Mouse (Mus musculus): ENCODE results near the gene Ston2. TPM values are rescaled to one million over a fixed set of nuclear protein-coding genes. Genes with fewer than 3 reads are reported as not detected.

Gene Ston2
- total and polyA plus RNA-seq, 2 experiments from 2014 or later, result 7.7 to 8.8 TPM

GRCm38 (mm10) chr12:91815990-91816389 lies 27.8 kb upstream of the Ston2 start:
- Histone ChIP-seq H3K9ac (no peak overlapping the region), H3K4me2 (ENCODE audit: low read depth) (no peak overlapping the region), H3K4me1 (ENCODE audit: insufficient read depth) (no peaks in the 10 kb centered on the region), H3K36me3 (ENCODE audit: insufficient read depth) (peaks cover 74% of the 10 kb centered on the region), H3K27ac (ENCODE audit: low read depth, low read length) (no peak overlapping the region), H3K9me3 (ENCODE audit: low read length) (no peaks in the 10 kb centered on the region), H3K4me3 (ENCODE audit: low read depth, low read length) (no peak overlapping the region), H3K27me3 (ENCODE audit: insufficient read depth, low read length) (no peaks in the 10 kb centered on the region)
- peak; percentile 75 for TF ChIP-seq CTCF (IDR thresholded peaks at IDR 0.05; ENCODE audit: low read depth)
- DNase-seq, result peak; percentile 79
- ATAC-seq, result peak; percentile 85
- 22% methylated on average over 10 of the region's 10 CpGs for WGBS

DNA sequence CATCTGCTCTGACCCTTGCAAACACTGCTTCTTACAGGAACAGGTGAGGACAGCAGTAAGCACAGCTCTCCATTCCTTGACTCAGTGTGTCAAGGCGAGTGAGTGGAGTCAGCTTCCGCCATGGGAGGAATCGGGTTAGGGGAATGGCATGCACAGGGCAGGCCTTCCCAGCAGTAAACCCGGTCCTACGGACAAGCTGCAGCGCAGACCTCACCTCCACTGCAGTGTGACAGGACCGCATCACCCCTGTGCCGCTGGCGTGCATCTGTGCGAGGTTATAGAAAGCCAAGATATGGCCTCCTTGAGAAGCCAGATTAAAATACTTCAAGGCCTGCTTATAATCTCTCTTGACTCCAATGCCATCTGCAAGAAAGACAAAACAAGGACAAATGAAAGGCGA lies 27.4 kb upstream of the Ston2 start:
- Histone ChIP-seq H3K4me3 (ENCODE audit: low read depth, low read length) (no peak overlapping the region), H3K9me3 (ENCODE audit: low read length) (no peaks in the 10 kb centered on the region), H3K36me3 (ENCODE audit: insufficient read depth) (peaks cover 74% of the 10 kb centered on the region), H3K27me3 (ENCODE audit: insufficient read depth, low read length) (no peaks in the 10 kb centered on the region), H3K27ac (ENCODE audit: low read depth, low read length) (no peak overlapping the region), H3K4me1 (ENCODE audit: insufficient read depth) (no peaks in the 10 kb centered on the region), H3K9ac (no peak overlapping the region), H3K4me2 (ENCODE audit: low read depth) (no peak overlapping the region)
- no peak for TF ChIP-seq CTCF (IDR thresholded peaks at IDR 0.05; ENCODE audit: low read depth)
- ATAC-seq (no peak), DNase-seq (no peak)
- WGBS, result 96% methylated on average over 11 of the region's 11 CpGs

GRCm38 (mm10) chr12:91808911-91809310 lies 20.7 kb upstream of the Ston2 start:
- Histone ChIP-seq H3K4me2 (ENCODE audit: low read depth) (no peak overlapping the region), H3K36me3 (ENCODE audit: insufficient read depth) (peaks cover 60% of the 10 kb centered on the region), H3K27me3 (ENCODE audit: insufficient read depth, low read length) (no peaks in the 10 kb centered on the region), H3K4me3 (ENCODE audit: low read depth, low read length) (no peak overlapping the region), H3K27ac (ENCODE audit: low read depth, low read length) (no peak overlapping the region), H3K4me1 (ENCODE audit: insufficient read depth) (no peaks in the 10 kb centered on the region), H3K9me3 (ENCODE audit: low read length) (no peaks in the 10 kb centered on the region), H3K9ac (no peak overlapping the region)
- ATAC-seq (no peak), DNase-seq (no peak)
- WGBS, result 93% methylated on average over 8 of the region's 8 CpGs
- TF ChIP-seq CTCF (IDR thresholded peaks at IDR 0.05; ENCODE audit: low read depth), result no peak

- Histone ChIP-seq H3K4me2 (ENCODE audit: low read depth) (no peak overlapping the region), H3K9me3 (ENCODE audit: low read length) (no peaks in the 10 kb centered on the region), H3K4me3 (ENCODE audit: low read depth, low read length) (no peak overlapping the region), H3K27ac (ENCODE audit: low read depth, low read length) (no peak overlapping the region), H3K9ac (no peak overlapping the region), H3K4me1 (ENCODE audit: insufficient read depth) (no peaks in the 10 kb centered on the region), H3K27me3 (ENCODE audit: insufficient read depth, low read length) (no peaks in the 10 kb centered on the region), H3K36me3 (ENCODE audit: insufficient read depth) (peaks cover 50% of the 10 kb centered on the region)
- DNase-seq (no peak), ATAC-seq (no peak)
- WGBS, result 79% methylated on average over 6 of the region's 6 CpGs
- TF ChIP-seq CTCF (IDR thresholded peaks at IDR 0.05; ENCODE audit: low read depth), result no peak
These were observed 19.6 kb upstream of the Ston2 start for GRCm38 (mm10) chr12:91807761-91808160.

- H3K27me3 ChIP-seq (ENCODE audit: insufficient read depth, low read length), result no peaks in the 10 kb centered on the region
- ATAC-seq (no peak), DNase-seq (no peak)
- H3K36me3 ChIP-seq (ENCODE audit: insufficient read depth), result peaks cover 44% of the 10 kb centered on the region
- no peak overlapping the region for H3K4me3 ChIP-seq (ENCODE audit: low read depth, low read length)
- H3K9me3 ChIP-seq (ENCODE audit: low read length), result no peaks in the 10 kb centered on the region
- 93% methylated on average over 11 of the region's 11 CpGs for WGBS
- TF ChIP-seq CTCF (IDR thresholded peaks at IDR 0.05; ENCODE audit: low read depth), result no peak
- H3K9ac ChIP-seq, result no peak overlapping the region
- H3K4me2 ChIP-seq (ENCODE audit: low read depth), result no peak overlapping the region
- H3K27ac ChIP-seq (ENCODE audit: low read depth, low read length), result no peak overlapping the region
- H3K4me1 ChIP-seq (ENCODE audit: insufficient read depth), result no peaks in the 10 kb centered on the region
These were observed 18.9 kb upstream of the Ston2 start for GRCm38 (mm10) chr12:91807095-91807494.

DNA sequence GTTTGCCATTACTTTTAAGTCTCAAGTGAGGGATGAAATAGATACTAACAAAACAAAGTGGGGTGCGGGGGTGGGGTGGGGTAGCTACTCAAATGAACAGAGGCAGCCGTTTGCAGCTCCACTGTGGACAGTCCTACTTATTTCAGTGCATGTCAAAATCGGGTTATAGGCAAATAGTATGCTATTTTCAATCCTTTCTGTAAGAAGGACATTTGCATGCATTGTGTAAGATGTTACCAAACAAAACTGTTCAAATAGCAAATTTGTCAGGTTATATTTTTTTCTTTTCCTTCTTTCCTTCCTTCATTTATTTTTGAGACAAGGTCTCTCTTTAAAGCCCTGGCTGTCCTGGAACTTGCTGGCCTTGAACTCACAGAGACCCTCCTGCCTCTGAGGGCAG lies 16.1 kb upstream of the Ston2 start:
- no peaks in the 10 kb centered on the region for H3K27me3 ChIP-seq (ENCODE audit: insufficient read depth, low read length)
- no peak overlapping the region for H3K27ac ChIP-seq (ENCODE audit: low read depth, low read length)
- H3K4me3 ChIP-seq (ENCODE audit: low read depth, low read length), result no peak overlapping the region
- no peaks in the 10 kb centered on the region for H3K4me1 ChIP-seq (ENCODE audit: insufficient read depth)
- TF ChIP-seq CTCF (IDR thresholded peaks at IDR 0.05; ENCODE audit: low read depth), result no peak
- 80% methylated on average over 3 of the region's 3 CpGs for WGBS
- ATAC-seq (no peak), DNase-seq (no peak)
- H3K9me3 ChIP-seq (ENCODE audit: low read length), result no peaks in the 10 kb centered on the region
- no peak overlapping the region for H3K9ac ChIP-seq
- H3K36me3 ChIP-seq (ENCODE audit: insufficient read depth), result peaks cover 20% of the 10 kb centered on the region
- no peak overlapping the region for H3K4me2 ChIP-seq (ENCODE audit: low read depth)

DNA sequence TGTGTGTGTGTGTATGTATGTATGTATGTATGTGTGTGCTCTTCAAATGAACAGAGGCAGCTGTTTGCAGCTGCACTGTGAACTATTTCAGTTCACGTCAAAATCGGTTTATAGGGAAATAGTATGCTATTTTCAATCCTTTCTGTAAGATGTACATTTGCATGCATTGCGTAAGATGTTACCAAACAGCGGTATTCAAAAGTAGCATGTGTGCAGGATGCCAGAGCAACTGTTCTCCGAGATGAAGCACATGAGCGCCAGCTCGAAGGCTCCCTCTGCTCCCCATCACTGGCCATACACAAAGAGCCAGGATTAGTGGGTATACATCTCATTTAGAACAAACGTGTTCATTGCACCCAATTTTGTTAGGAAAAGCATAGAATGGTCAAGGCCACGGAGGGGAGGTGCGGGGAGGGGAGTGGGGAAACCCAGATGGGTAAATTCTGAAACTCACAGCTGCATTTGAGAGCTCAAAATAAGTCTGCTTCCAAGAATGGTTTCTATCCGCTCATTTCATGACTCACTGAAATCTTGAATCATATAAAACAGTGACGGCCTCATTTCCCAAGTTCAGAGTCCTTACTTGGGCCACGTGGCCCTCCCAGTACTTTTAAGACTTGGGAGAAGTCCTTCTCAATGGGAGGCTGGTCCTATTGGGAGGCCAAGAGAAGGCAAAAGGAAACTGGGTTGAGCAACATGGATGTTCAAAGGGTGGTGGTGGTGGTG lies 15.2 kb upstream of the Ston2 start:
- H3K9ac ChIP-seq, result no peak overlapping the region
- H3K4me1 ChIP-seq (ENCODE audit: insufficient read depth), result no peaks in the 10 kb centered on the region
- H3K27ac ChIP-seq (ENCODE audit: low read depth, low read length), result no peak overlapping the region
- peak; percentile 70 for ATAC-seq
- no peak for TF ChIP-seq CTCF (IDR thresholded peaks at IDR 0.05; ENCODE audit: low read depth)
- peak; percentile 53 for DNase-seq
- peaks cover 11% of the 10 kb centered on the region for H3K36me3 ChIP-seq (ENCODE audit: insufficient read depth)
- H3K27me3 ChIP-seq (ENCODE audit: insufficient read depth, low read length), result no peaks in the 10 kb centered on the region
- 70% methylated on average over 13 of the region's 13 CpGs for WGBS
- no peaks in the 10 kb centered on the region for H3K9me3 ChIP-seq (ENCODE audit: low read length)
- H3K4me2 ChIP-seq (ENCODE audit: low read depth), result no peak overlapping the region
- H3K4me3 ChIP-seq (ENCODE audit: low read depth, low read length), result no peak overlapping the region
